ENCODE assay signal across 8 mouse cellular contexts in the genomic region with DNA sequence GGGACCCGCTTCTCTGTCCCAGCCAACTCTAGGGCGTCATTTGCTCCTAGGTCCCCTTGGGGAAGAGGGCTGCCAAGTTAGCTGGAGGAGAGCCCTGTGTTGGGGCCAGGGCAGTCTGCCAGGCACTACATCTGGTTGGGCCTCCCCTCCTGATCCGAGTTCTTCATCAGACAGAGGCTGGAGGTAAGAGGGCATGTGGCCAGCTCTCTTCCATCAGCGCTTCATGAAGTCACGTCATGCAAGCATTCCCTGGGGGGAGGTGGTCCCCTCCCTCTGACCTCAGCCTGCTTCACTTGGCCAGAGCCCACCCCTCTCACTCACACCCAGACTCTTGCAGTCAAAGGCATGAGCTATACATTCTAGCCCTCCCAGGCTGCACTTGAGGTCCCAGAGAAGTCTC. TPM values are rescaled to one million over a fixed set of nuclear protein-coding genes. Genes with fewer than 3 reads are reported as not detected.
A peak's percentile ranks its signal among the peaks of the same experiment; 100 is the strongest.
DNase-seq lines count a peak whose midpoint lies in the region; ATAC-seq and TF ChIP-seq lines count a peak whose summit lies in the region.

No protein-coding gene starts in this region.

- WGBS in midbrain, embryonic 15.5 days = 70% methylated on average over 5 of the region's 5 CpGs
- 76% methylated on average over 5 of the region's 5 CpGs for WGBS in midbrain, embryonic 13.5 days
- 94% methylated on average over 5 of the region's 5 CpGs for WGBS in midbrain, embryonic 10.5 days

- no peak overlapping the region for H3K4me2 ChIP-seq in midbrain, embryonic 15.5 days
- no peak overlapping the region for H3K4me2 ChIP-seq in midbrain, embryonic 13.5 days (replicated peaks)

- H3K4me1 ChIP-seq in midbrain, embryonic 15.5 days = peaks cover 3% of the 10 kb centered on the region; the same call in 1 of the 2 replicates
- H3K4me1 ChIP-seq in midbrain, embryonic 13.5 days (replicated peaks) = peaks cover 8% of the 10 kb centered on the region
- peaks cover 18% of the 10 kb centered on the region for H3K4me1 ChIP-seq in midbrain, embryonic 10.5 days

- H3K9me3 ChIP-seq in midbrain, embryonic 15.5 days = no peaks in the 10 kb centered on the region
- no peaks in the 10 kb centered on the region for H3K9me3 ChIP-seq in midbrain, embryonic 13.5 days
- H3K9me3 ChIP-seq in midbrain, embryonic 10.5 days (replicated peaks) = no peaks in the 10 kb centered on the region

- peak; percentile 87 for DNase-seq in gastrocnemius, adult 2 months
- DNase-seq in heart, postnatal 10 days = peak; percentile 95 to 96
- DNase-seq in thymus, adult 18-20 months = no peak
- no peak for DNase-seq in left cerebral cortex, adult 18-20 months (ENCODE audit: low spot score in 2 of 2)
- DNase-seq in midbrain, embryonic 10.5 days (ENCODE audit: low spot score) = no peak

- H3K9ac ChIP-seq in midbrain, embryonic 15.5 days = no peak overlapping the region
- no peak overlapping the region for H3K9ac ChIP-seq in midbrain, embryonic 13.5 days (replicated peaks)

- H3K4me3 ChIP-seq in midbrain, embryonic 15.5 days = no peak overlapping the region
- H3K4me3 ChIP-seq in midbrain, embryonic 13.5 days (replicated peaks) = no peak overlapping the region
- H3K4me3 ChIP-seq in gastrocnemius, adult 2 months = no peak overlapping the region
- no peak overlapping the region for H3K4me3 ChIP-seq in midbrain, embryonic 10.5 days

- H3K27ac ChIP-seq in midbrain, embryonic 15.5 days = no peak overlapping the region
- no peak overlapping the region for H3K27ac ChIP-seq in midbrain, embryonic 13.5 days
- peak overlapping the region; percentile 63 for H3K27ac ChIP-seq in gastrocnemius, adult 2 months
- H3K27ac ChIP-seq in midbrain, embryonic 10.5 days (replicated peaks) = no peak overlapping the region

- no peaks in the 10 kb centered on the region for H3K27me3 ChIP-seq in midbrain, embryonic 15.5 days (replicated peaks)
- H3K27me3 ChIP-seq in midbrain, embryonic 13.5 days = no peaks in the 10 kb centered on the region
- H3K27me3 ChIP-seq in midbrain, embryonic 10.5 days (ENCODE audit: low read depth, poor library complexity, severe bottlenecking) = no peaks in the 10 kb centered on the region

- TF ChIP-seq CTCF in gastrocnemius, adult 2 months (IDR thresholded peaks at IDR 0.05) = no peak

- intact Hi-C loops in gastrocnemius, adult 2 months (cut with DNase I) = no loop called here
- intact Hi-C loops in heart, postnatal 10 days (cut with DNase I) = no loop called here

- ATAC-seq in midbrain, embryonic 15.5 days (replicated peaks) = peak; percentile 30; the same call in 1 of the 2 replicates
- ATAC-seq in midbrain, embryonic 13.5 days = no peak
- peak; percentile 52 for ATAC-seq in megakaryocyte progenitor cell, adult 5-6 weeks (replicated peaks; ENCODE audit: poor library complexity)

- H3K36me3 ChIP-seq in midbrain, embryonic 15.5 days (replicated peaks) = no peaks in the 10 kb centered on the region
- no peaks in the 10 kb centered on the region for H3K36me3 ChIP-seq in midbrain, embryonic 13.5 days
- H3K36me3 ChIP-seq in midbrain, embryonic 10.5 days = peaks cover 2% of the 10 kb centered on the region; the same call in 1 of the 2 replicates

RNA-seq across cellular contexts. Expression of gene Sh3pxd2a, which starts 25.8 kb away (rescaled TPM):
- polyA plus RNA-seq in midbrain, embryonic 15.5 days (2015; fragmentation: Nextera tagmentation; extraction: Ambion mirVana) = 2.3 TPM in 2 replicates
- 2.0 and 2.2 TPM in 2 replicates for polyA plus RNA-seq in midbrain, embryonic 13.5 days (2015; fragmentation: Nextera tagmentation; extraction: Ambion mirVana)
- total RNA-seq in gastrocnemius, adult 2 months (2021) = 10 to 100 TPM; 37.7 to 44.7 TPM
- total RNA-seq in heart, postnatal 10 days (2021) = 10 to 100 TPM; 87.9 to 93.7 TPM
- total RNA-seq in megakaryocyte progenitor cell, adult 5-6 weeks (2015) = 1.3 and 1.6 TPM in 2 replicates
- 1.1 and 1.4 TPM in 2 replicates for total RNA-seq in megakaryocyte progenitor cell, adult 5-6 weeks (2017)
- 10 to 100 TPM; 31.8 to 32.4 TPM for total RNA-seq in left cerebral cortex, adult 18-20 months (2021)
- 1.7 TPM in 2 replicates for polyA plus RNA-seq in midbrain, embryonic 10.5 days (2016; fragmentation: Nextera tagmentation; extraction: Ambion mirVana)

Comparison
In these comparisons a context has a peak if more than half of its experiments do, and no peak if none do; other contexts are left out.
1. DNase-seq: peak in gastrocnemius, adult 2 months (single experiment) and heart, postnatal 10 days (2 of 2); none in thymus, adult 18-20 months (0 of 2), left cerebral cortex, adult 18-20 months (0 of 2) and midbrain, embryonic 10.5 days (single experiment).
2. RNA of gene Sh3pxd2a, which starts 25.8 kb away (total RNA-seq): 87.9 to 93.7 TPM in heart, postnatal 10 days, 37.7 to 44.7 TPM in gastrocnemius, adult 2 months and 31.8 to 32.4 TPM in left cerebral cortex, adult 18-20 months; 1.1 to 1.6 TPM in megakaryocyte progenitor cell, adult 5-6 weeks; every median in the first group is over 10 times any median in the second.